Mouse (Mus musculus): ENCODE data around the gene Pced1b.

DNA sequence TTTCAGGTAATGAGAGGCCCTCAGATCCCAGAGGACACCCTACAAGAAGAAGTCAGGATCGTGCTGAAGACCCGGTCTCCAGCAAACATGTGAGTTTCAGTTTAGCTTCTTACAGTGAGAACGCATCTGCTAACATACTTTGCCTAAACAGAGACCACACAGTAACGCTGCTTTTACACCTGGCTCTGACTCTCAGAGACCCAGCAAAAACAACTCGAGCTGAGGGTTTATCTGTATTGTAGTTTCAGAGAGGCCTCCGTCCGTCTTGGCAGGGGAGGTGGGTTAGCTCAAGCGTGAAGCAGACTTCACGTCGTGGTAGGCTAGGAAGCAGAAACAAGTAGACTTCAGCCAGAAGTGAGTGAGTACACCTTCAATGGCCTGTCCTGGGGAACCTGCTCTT, 30.4 kb downstream of the Pced1b start:
- TF ChIP-seq GATA1 (IDR thresholded peaks at IDR 0.05; ENCODE audit: borderline replicate concordance, low read length): no peak
- no peak for TF ChIP-seq FLI1 (IDR thresholded peaks at IDR 0.05; ENCODE audit: low read length)

Data from megakaryocyte, embryonic 14.5 days (primary cell).